ENCODE assay signal across 8 mouse cellular contexts in the genomic region with DNA sequence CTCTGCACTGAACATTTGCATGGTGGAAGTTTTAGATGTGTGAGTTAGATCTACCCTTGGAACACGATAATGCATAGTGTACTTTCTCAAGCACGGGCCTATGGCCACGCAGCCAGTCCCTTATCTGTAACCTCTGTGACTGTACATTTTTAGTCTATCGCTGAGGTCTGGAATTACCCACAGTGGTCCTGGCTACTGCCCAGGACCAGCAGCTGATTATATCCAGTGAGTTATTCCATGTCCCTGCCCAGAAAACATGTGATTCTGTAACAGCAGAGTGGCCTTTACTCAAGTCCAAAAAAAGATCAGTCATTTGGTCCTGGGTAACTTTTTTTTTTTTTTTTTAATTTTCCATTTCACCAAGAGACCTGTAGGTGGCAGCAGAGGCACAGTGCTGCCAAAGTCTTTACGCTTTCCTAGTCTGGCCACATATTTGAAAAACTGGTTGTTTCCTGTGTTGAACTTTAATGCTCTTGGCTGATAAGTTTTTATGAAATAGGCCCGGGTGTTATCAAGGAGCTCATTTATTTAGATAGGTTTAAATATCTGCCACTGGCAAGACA.
DNase-seq lines count a peak whose midpoint lies in the region; ATAC-seq and TF ChIP-seq lines count a peak whose summit lies in the region.

No protein-coding gene starts in this region.

- H3K4me3 ChIP-seq in forebrain, embryonic 16.5 days (replicated peaks; ENCODE audit: low read length): no peak overlapping the region
- H3K4me3 ChIP-seq in intestine, postnatal 0 days (ENCODE audit: low read depth, low read length): no peak overlapping the region

- 0 out of 2 replicates have a peak, but pooled peaks cover 2% of the 10 kb centered on the region for H3K4me1 ChIP-seq in forebrain, embryonic 16.5 days (replicated peaks; ENCODE audit: control insufficient read depth, insufficient read depth, low read length)
- no peaks in the 10 kb centered on the region for H3K4me1 ChIP-seq in intestine, postnatal 0 days (replicated peaks; ENCODE audit: control insufficient read depth, insufficient read depth, low read length)

- peaks cover 15% of the 10 kb centered on the region; the same call in 1 of the 2 replicates for H3K36me3 ChIP-seq in forebrain, embryonic 16.5 days (ENCODE audit: control insufficient read depth, insufficient read depth)
- H3K36me3 ChIP-seq in intestine, postnatal 0 days (ENCODE audit: control insufficient read depth, insufficient read depth): peaks cover 27% of the 10 kb centered on the region

- H3K4me2 ChIP-seq in forebrain, embryonic 16.5 days (ENCODE audit: low read length): no peak overlapping the region
- H3K4me2 ChIP-seq in intestine, postnatal 0 days (replicated peaks; ENCODE audit: low read depth): no peak overlapping the region

- peak; percentile 17 for DNase-seq in cerebellum, adult 8-10 months
- DNase-seq in cerebellum, adult 9-11 months: no peak
- DNase-seq in thymus, postnatal 25 days: peak; percentile 4
- DNase-seq in thymus, postnatal 14 days: no peak
- peak; percentile 26 to 30 for DNase-seq in lung, postnatal 4 days
- DNase-seq in yolk sac, embryonic 10.5 days (ENCODE audit: low spot score): no peak

- H3K27me3 ChIP-seq in forebrain, embryonic 16.5 days (replicated peaks; ENCODE audit: control insufficient read depth, insufficient read depth, low read length): no peaks in the 10 kb centered on the region
- no peaks in the 10 kb centered on the region for H3K27me3 ChIP-seq in intestine, postnatal 0 days (replicated peaks; ENCODE audit: control insufficient read depth, insufficient read depth, low read length)

- peak; percentile 54 for ATAC-seq in forebrain, embryonic 16.5 days
- ATAC-seq in intestine, postnatal 0 days: 0 out of 2 replicates have a peak, but pooled peaks have one; percentile 40

- WGBS in forebrain, embryonic 16.5 days: 70% methylated on average over 6 of the region's 6 CpGs
- 42% methylated on average over 6 of the region's 6 CpGs for WGBS in intestine, postnatal 0 days

- TF ChIP-seq CTCF in intestine, postnatal 0 days (IDR thresholded peaks at IDR 0.05; ENCODE audit: low read depth): peak; percentile 87

- no peak overlapping the region for H3K27ac ChIP-seq in forebrain, embryonic 16.5 days (ENCODE audit: low read length)
- no peak overlapping the region for H3K27ac ChIP-seq in intestine, postnatal 0 days (ENCODE audit: low read depth, low read length)

- no peak overlapping the region for H3K9ac ChIP-seq in forebrain, embryonic 16.5 days (replicated peaks; ENCODE audit: low read depth, low read length)
- no peak overlapping the region for H3K9ac ChIP-seq in intestine, postnatal 0 days (ENCODE audit: low read depth, low read length)

- H3K9me3 ChIP-seq in forebrain, embryonic 16.5 days (ENCODE audit: control insufficient read depth, low read length): no peaks in the 10 kb centered on the region
- no peaks in the 10 kb centered on the region for H3K9me3 ChIP-seq in intestine, postnatal 0 days (ENCODE audit: control insufficient read depth)

Comparison
In these comparisons a context has a peak if more than half of its experiments do, and no peak if none do; other contexts are left out.
1. DNase-seq: peak in cerebellum, adult 8-10 months (single experiment), thymus, postnatal 25 days (single experiment) and lung, postnatal 4 days (2 of 2); none in cerebellum, adult 9-11 months (single experiment), thymus, postnatal 14 days (single experiment) and yolk sac, embryonic 10.5 days (single experiment).